Mouse (Mus musculus) heart, adult 9 months (tissue): ENCODE measurements at regions not wholly inside any gene's neighbourhood (a gene's known extent, or its start where the extent isn't known, plus 50 kb on each side); places are given as distances from the start of the nearest gene placed in this dataset.
A peak's percentile ranks its signal among the peaks of the same experiment; 100 is the strongest.

ENCODE experiments used
- DNase-seq, 2 experiments: peaks; one replicate each; pipeline ENCODE4 v3.0.0; 2022; ENCODE audit warnings: low spot score in 2 of 2

GRCm38 (mm10) chrX:11653336-11653735, 325.7 kb downstream of the H2al1j start:
- no peak for DNase-seq

- no peak for DNase-seq
Observed at GRCm38 (mm10) chrX:11654976-11655375, 327.4 kb downstream of the H2al1j start.

- DNase-seq, result no peak
Observed at GRCm38 (mm10) chrX:11655466-11655865, 327.8 kb downstream of the H2al1j start.

- DNase-seq, result no peak
Observed at GRCm38 (mm10) chrX:11657606-11658254, 330.1 kb downstream of the H2al1j start.

GRCm38 (mm10) chrX:11663187-11663829, 335.7 kb downstream of the H2al1j start:
- peak in 1 of 2 experiments; percentile 7 for DNase-seq

GRCm38 (mm10) chrX:11664330-11665061, 336.9 kb downstream of the H2al1j start:
- peak; percentile 61 to 67 for DNase-seq

GRCm38 (mm10) chrX:11665077-11665974, 337.7 kb downstream of the H2al1j start:
- peak; percentile 13 to 24 for DNase-seq

- DNase-seq, result no peak
Observed at GRCm38 (mm10) chrX:11666517-11666916, 338.9 kb downstream of the H2al1j start.

- DNase-seq, result no peak
Observed at GRCm38 (mm10) chrX:11671805-11672204, 344.2 kb downstream of the H2al1j start.

- no peak for DNase-seq
Observed at GRCm38 (mm10) chrX:11678086-11678485, 350.5 kb downstream of the H2al1j start.

- no peak for DNase-seq
Observed at GRCm38 (mm10) chrX:11681274-11681673, 353.7 kb downstream of the H2al1j start.

- no peak for DNase-seq
Observed at GRCm38 (mm10) chrX:11689989-11690405, 362.4 kb downstream of the H2al1j start.

GRCm38 (mm10) chrX:11690446-11690845, 362.8 kb downstream of the H2al1j start:
- DNase-seq, result no peak

- DNase-seq, result no peak
Observed at GRCm38 (mm10) chrX:11691019-11691418, 363.4 kb downstream of the H2al1j start.

- DNase-seq, result no peak
Observed at GRCm38 (mm10) chrX:11696565-11696964, 368.9 kb downstream of the H2al1j start.

GRCm38 (mm10) chrX:11701095-11701494, 373.5 kb downstream of the H2al1j start:
- no peak for DNase-seq

- no peak for DNase-seq
Observed at GRCm38 (mm10) chrX:11705851-11706557, 378.4 kb downstream of the H2al1j start.

- DNase-seq, result no peak
Observed at GRCm38 (mm10) chrX:11707330-11707729, 379.7 kb downstream of the H2al1j start.

- DNase-seq, result no peak
Observed at GRCm38 (mm10) chrX:11708325-11708724, 380.7 kb downstream of the H2al1j start.

GRCm38 (mm10) chrX:11709326-11709725, 381.7 kb downstream of the H2al1j start:
- DNase-seq, result no peak

GRCm38 (mm10) chrX:11713423-11713822, 385.8 kb downstream of the H2al1j start:
- peak; percentile 12 to 49 for DNase-seq
